Mouse (Mus musculus) limb, embryonic 11.5 days (tissue): ENCODE measurements around the gene Zfp458. TPM values are rescaled to one million over a fixed set of nuclear protein-coding genes. Genes with fewer than 3 reads are reported as not detected.

Experiments used
- polyA plus RNA-seq: library from polyadenylated mRNA; unstranded; fragments of >200 nt; fragmentation: Nextera tagmentation; extraction: Ambion mirVana; gene quantifications from 2 replicates; pipeline ENCODE4 v1.2.1, GENCODE M21; 2014

Zfp458 gene
- polyA plus RNA-seq, 1 experiment from 2014 or later = 1.7 TPM

Other genes starting within 250 kb of the Zfp458 start
- gene Zfp712, start 217.3 kb downstream of the Zfp458 start, polyA plus RNA-seq = 4.6 and 5.4 TPM in 2 replicates
- 7.8 and 8.8 TPM in 2 replicates for gene Zfp708, start 180.5 kb downstream of the Zfp458 start, polyA plus RNA-seq
- 3.2 and 3.5 TPM in 2 replicates for gene Gm28557, start 169.9 kb downstream of the Zfp458 start, polyA plus RNA-seq
- gene Rslcan18, start 162.2 kb downstream of the Zfp458 start, polyA plus RNA-seq = 0.34 and 0.41 TPM in 2 replicates
- 2.3 and 3.1 TPM in 2 replicates for gene Zfp759, start 156.8 kb downstream of the Zfp458 start, polyA plus RNA-seq
- 6.0 and 7.3 TPM in 2 replicates for gene Rsl1, start 105.3 kb downstream of the Zfp458 start, polyA plus RNA-seq
- gene Zfp455, start 84.0 kb downstream of the Zfp458 start, polyA plus RNA-seq = 1.3 and 2.1 TPM in 2 replicates
- 0.27 and 0.54 TPM in 2 replicates for gene Zfp457, start 28.0 kb upstream of the Zfp458 start, polyA plus RNA-seq
- gene Zfp595, start 54.1 kb upstream of the Zfp458 start, polyA plus RNA-seq = 1.9 and 2.8 TPM in 2 replicates
- not detected in 2 replicates for gene Gm28044, start 82.1 kb upstream of the Zfp458 start, polyA plus RNA-seq
- 1.1 and 1.2 TPM in 2 replicates for gene Zfp953, start 82.1 kb upstream of the Zfp458 start, polyA plus RNA-seq
- gene Gm28041, start 97.3 kb upstream of the Zfp458 start, polyA plus RNA-seq = 0.59 TPM in 1 of 2 replicates, not detected in the other
- 1.2 and 1.5 TPM in 2 replicates for gene Zfp456, start 97.3 kb upstream of the Zfp458 start, polyA plus RNA-seq
- gene Zfp429, start 121.4 kb upstream of the Zfp458 start, polyA plus RNA-seq = 4.3 and 5.4 TPM in 2 replicates
- gene Zfp459, start 143.0 kb upstream of the Zfp458 start, polyA plus RNA-seq = 1.2 and 1.3 TPM in 2 replicates
- 9.5 and 9.7 TPM in 2 replicates for gene Zfp874a, start 173.2 kb upstream of the Zfp458 start, polyA plus RNA-seq
- 1.7 and 2.6 TPM in 2 replicates for gene Zfp874b, start 205.8 kb upstream of the Zfp458 start, polyA plus RNA-seq
- 19.5 and 19.6 TPM in 2 replicates for gene Zfp58, start 222.1 kb upstream of the Zfp458 start, polyA plus RNA-seq
- gene Gm26965, start 247.7 kb upstream of the Zfp458 start, polyA plus RNA-seq = not detected in 2 replicates
- 26.8 and 32.8 TPM in 2 replicates for gene Zfp87, start 247.7 kb upstream of the Zfp458 start, polyA plus RNA-seq